Mouse (Mus musculus) brain, adult 2 months (tissue): ENCODE results near the gene Gon4l.
"Not testable (repeated sequence)": the region's sequence is repeated elsewhere in the genome, so short reads cannot be mapped to it uniquely, and the experiment has no call there.

Experiments
- DNase-seq: peaks from one replicate; pipeline ENCODE4 v3.0.0; 2011; ENCODE audit warnings: low read depth, low spot score

The Gon4l gene

GRCm38 (mm10) chr3:88834951-88835491 lies at the start of gene Gon4l:
TSS of gene Gon4l (plus strand) at chr3:88835231.
- peak; percentile 76 for DNase-seq

- not testable (repeated sequence) for DNase-seq
These were observed 48.7 kb upstream of the Gon4l start for GRCm38 (mm10) chr3:88786323-88786722.

- not testable (repeated sequence) for DNase-seq
These were observed 48.2 kb upstream of the Gon4l start for GRCm38 (mm10) chr3:88786805-88787204.

GRCm38 (mm10) chr3:88788033-88788432 lies 47.0 kb upstream of the Gon4l start:
- not testable (repeated sequence) for DNase-seq

GRCm38 (mm10) chr3:88797507-88797906 lies 37.5 kb upstream of the Gon4l start:
- DNase-seq = not testable (repeated sequence)

GRCm38 (mm10) chr3:88803910-88804540 lies 31.0 kb upstream of the Gon4l start:
- DNase-seq = peak; percentile 42

- no peak for DNase-seq
These were observed 9.3 kb upstream of the Gon4l start for GRCm38 (mm10) chr3:88825710-88826109.

- no peak for DNase-seq
These were observed 7.8 kb upstream of the Gon4l start for GRCm38 (mm10) chr3:88827231-88827630.

- DNase-seq = peak; percentile 89
These were observed 3.6 kb upstream of the Gon4l start for GRCm38 (mm10) chr3:88831177-88832121.

- DNase-seq = peak; percentile 96
These were observed 2.6 kb upstream of the Gon4l start for GRCm38 (mm10) chr3:88832388-88832787.

GRCm38 (mm10) chr3:88849172-88849571 lies 14.1 kb downstream of the Gon4l start:
- DNase-seq = no peak

- DNase-seq = no peak
These were observed 20.8 kb downstream of the Gon4l start for GRCm38 (mm10) chr3:88855837-88856236.

- DNase-seq = no peak
These were observed 27.1 kb downstream of the Gon4l start for GRCm38 (mm10) chr3:88862129-88862528.

- not testable (repeated sequence) for DNase-seq
These were observed 31.7 kb downstream of the Gon4l start for GRCm38 (mm10) chr3:88866735-88867134.

- not testable (repeated sequence) for DNase-seq
These were observed 32.1 kb downstream of the Gon4l start for GRCm38 (mm10) chr3:88867177-88867576.

- not testable (repeated sequence) for DNase-seq
These were observed 33.4 kb downstream of the Gon4l start for GRCm38 (mm10) chr3:88868449-88868848.

- not testable (repeated sequence) for DNase-seq
These were observed 47.5 kb downstream of the Gon4l start for GRCm38 (mm10) chr3:88882536-88882935.

GRCm38 (mm10) chr3:88893011-88893410 lies 58.0 kb downstream of the Gon4l start:
- DNase-seq = not testable (repeated sequence)

- no peak for DNase-seq
These were observed 69.8 kb downstream of the Gon4l start for GRCm38 (mm10) chr3:88904803-88905202.

GRCm38 (mm10) chr3:88905209-88905608 lies 70.2 kb downstream of the Gon4l start:
- DNase-seq = peak; percentile 63

- no peak for DNase-seq
These were observed 70.7 kb downstream of the Gon4l start for GRCm38 (mm10) chr3:88905741-88906140.
